Mouse (Mus musculus) stomach, embryonic 15.5 days (tissue): ENCODE results near the gene Cib2. TPM values are rescaled to one million over a fixed set of nuclear protein-coding genes. Genes with fewer than 3 reads are reported as not detected.
"Not testable (repeated sequence)": the region's sequence is repeated elsewhere in the genome, so short reads cannot be mapped to it uniquely, and the experiment has no call there.

Experiments used
- ATAC-seq: fragments of 200-750 bp; cut with Nextera tagmentation; 2 replicates; pipeline ENCODE4 v1.8.0; 2017; ENCODE audit warnings: low read depth, moderate number of reproducible peaks, moderate TSS enrichment; ENCODE audit not compliant: insufficient read depth, low FRiP score
- H3K27ac ChIP-seq: fragments of 300-500 bp; sonication (generic); 2 replicates; pipeline ENCODE4 v1.5.1; 2015; ENCODE audit warnings: mild to moderate bottlenecking, inconsistent platforms
- H3K27me3 ChIP-seq: fragments of 300-500 bp; sonication (generic); replicated peaks from 2 replicates; pipeline ENCODE4 v1.6.1; 2015; ENCODE audit warnings: inconsistent platforms
- H3K36me3 ChIP-seq: fragments of 300-500 bp; sonication (generic); 2 replicates; pipeline ENCODE4 v1.6.1; 2015; ENCODE audit warnings: inconsistent platforms
- H3K4me1 ChIP-seq: fragments of 300-500 bp; sonication (generic); 2 replicates; pipeline ENCODE4 v1.6.1; 2015; ENCODE audit warnings: inconsistent platforms
- H3K4me2 ChIP-seq: fragments of 300-500 bp; sonication (generic); 2 replicates; pipeline ENCODE4 v1.6.1; 2015; ENCODE audit warnings: mild to moderate bottlenecking, inconsistent platforms
- H3K4me3 ChIP-seq: fragments of 300-500 bp; sonication (generic); replicated peaks from 2 replicates; pipeline ENCODE4 v1.5.1; 2015; ENCODE audit warnings: inconsistent platforms
- H3K9ac ChIP-seq: fragments of 300-500 bp; sonication (generic); 2 replicates; pipeline ENCODE4 v1.6.1; 2015; ENCODE audit warnings: inconsistent platforms
- H3K9me3 ChIP-seq: fragments of 300-500 bp; sonication (generic); 2 replicates; pipeline ENCODE4 v1.6.1; 2016; ENCODE audit warnings: inconsistent platforms
- WGBS: fragments of 180-500 bp; shearing (Covaris S2); methylation state at CpG from one replicate; pipeline ENCODE4 v1.1.7; 2015; 5-methylcytosine and 5-hydroxymethylcytosine counted together
- polyA plus RNA-seq: library from polyadenylated mRNA; unstranded; fragments of >200 nt; fragmentation: Nextera tagmentation; extraction: Ambion mirVana; gene quantifications from 2 replicates; pipeline ENCODE4 v1.2.1, GENCODE M21; 2015

Cib2 gene
- polyA plus RNA-seq, result 10.6 and 11.0 TPM in 2 replicates

DNA sequence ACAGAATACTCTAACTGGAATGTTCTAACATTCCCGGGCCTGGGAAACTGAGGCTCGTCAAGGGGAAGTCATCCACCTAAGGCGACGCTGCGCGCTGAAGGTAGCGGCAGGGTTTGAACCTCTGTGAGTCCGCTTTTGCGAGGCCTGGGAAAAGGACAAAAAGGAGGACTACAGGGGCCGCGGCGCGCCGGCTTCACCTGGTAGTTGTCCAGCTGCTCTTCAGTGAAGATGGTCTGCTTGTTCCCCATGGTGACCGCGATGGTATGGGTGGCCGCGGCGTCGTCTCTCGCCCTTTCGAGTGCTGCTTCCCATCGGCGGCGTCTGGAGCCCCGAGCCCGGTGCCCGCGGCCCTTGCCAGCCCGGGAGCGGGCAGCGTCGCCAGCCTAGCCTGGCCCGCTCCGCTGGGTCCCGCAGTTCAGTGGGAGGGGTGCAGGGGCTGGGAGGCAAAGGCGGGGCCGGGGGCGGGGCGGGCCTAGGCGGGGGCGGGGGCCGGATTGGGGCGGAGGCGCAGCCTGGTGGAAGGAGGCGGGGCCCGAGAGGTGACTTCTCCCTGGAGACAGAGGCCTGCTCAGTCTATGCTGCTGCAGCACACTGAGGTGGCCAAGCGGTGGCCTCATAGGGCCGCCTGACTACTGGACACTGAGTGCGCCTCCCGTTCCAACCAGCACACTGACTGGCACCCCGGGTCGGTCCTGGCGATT, at the start of gene Cib2:
Gene Cib2 (minus strand): TSS at position 448 of the 701 bp plus-strand sequence.
- no peak within 1 kb of the TSS for H3K27ac ChIP-seq
- peak within 1 kb of the TSS; percentile 63 for H3K4me3 ChIP-seq
- no peaks in the 10 kb centered on the region for H3K27me3 ChIP-seq
- peak within 1 kb of the TSS; percentile 6; the same call in 1 of the 2 replicates for H3K9ac ChIP-seq
- peak within 1 kb of the TSS; percentile 96 for H3K4me2 ChIP-seq
- WGBS, result 2% methylated on average over 54 of the region's 54 CpGs
- no peaks in the 10 kb centered on the region for H3K36me3 ChIP-seq
- peaks cover 7% of the 10 kb centered on the region; the same call in 1 of the 2 replicates for H3K4me1 ChIP-seq
- no peaks in the 10 kb centered on the region for H3K9me3 ChIP-seq
- peak; percentile 96 for ATAC-seq

- Histone ChIP-seq H3K9ac (no peak overlapping the region), H3K36me3 (0 out of 2 replicates have a peak, but pooled peaks cover 20% of the 10 kb centered on the region), H3K4me2 (no peak overlapping the region), H3K4me3 (no peak overlapping the region), H3K27me3 (no peaks in the 10 kb centered on the region), H3K9me3 (no peaks in the 10 kb centered on the region), H3K27ac (no peak overlapping the region), H3K4me1 (no peaks in the 10 kb centered on the region)
- 49% methylated on average over 4 of the region's 4 CpGs for WGBS
- no peak for ATAC-seq
These were observed 44.9 kb upstream of the Cib2 start for GRCm38 (mm10) chr9:54604886-54605285.

DNA sequence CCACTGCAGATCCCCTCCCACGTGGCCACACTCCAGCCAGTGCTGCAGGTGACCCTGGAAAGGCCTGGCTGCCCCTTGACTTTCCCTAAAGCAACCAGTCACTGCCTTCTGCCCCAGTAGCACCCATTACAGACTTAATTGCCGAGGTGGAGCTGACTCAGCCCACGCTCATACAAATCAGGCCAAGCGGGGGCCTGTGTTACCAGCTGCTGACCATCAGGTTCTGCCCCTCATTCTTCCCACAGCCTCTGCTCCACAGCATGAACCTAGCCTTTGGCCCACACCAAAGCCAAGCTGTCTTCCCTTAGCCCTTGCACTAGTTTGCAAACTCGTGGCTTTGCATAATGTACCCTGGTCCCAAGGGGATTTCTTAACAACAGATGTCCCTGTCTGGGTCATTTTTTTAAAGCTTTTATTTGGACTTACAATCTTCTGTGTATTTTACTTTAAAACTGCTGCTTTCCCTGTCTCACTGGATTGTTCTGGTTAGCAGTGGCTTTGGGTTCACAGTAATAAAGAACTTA, 44.2 kb upstream of the Cib2 start:
- Histone ChIP-seq H3K9me3 (no peaks in the 10 kb centered on the region), H3K36me3 (peaks cover 26% of the 10 kb centered on the region), H3K4me3 (no peak overlapping the region), H3K4me1 (no peaks in the 10 kb centered on the region), H3K27me3 (no peaks in the 10 kb centered on the region), H3K27ac (no peak overlapping the region), H3K9ac (no peak overlapping the region), H3K4me2 (no peak overlapping the region)
- no peak for ATAC-seq
- 83% methylated on average over 5 of the region's 5 CpGs for WGBS

GRCm38 (mm10) chr9:54602916-54603315, 42.9 kb upstream of the Cib2 start:
- Histone ChIP-seq H3K27ac (no peak overlapping the region), H3K36me3 (peaks cover 35% of the 10 kb centered on the region), H3K4me1 (no peaks in the 10 kb centered on the region), H3K9me3 (no peaks in the 10 kb centered on the region), H3K4me3 (no peak overlapping the region), H3K4me2 (no peak overlapping the region), H3K9ac (no peak overlapping the region), H3K27me3 (no peaks in the 10 kb centered on the region)
- WGBS, result 90% methylated on average over 7 of the region's 7 CpGs
- no peak for ATAC-seq

- WGBS, result 90% methylated on average over 2 of the region's 2 CpGs
- Histone ChIP-seq H3K4me1 (no peaks in the 10 kb centered on the region), H3K36me3 (peaks cover 37% of the 10 kb centered on the region), H3K27ac (no peak overlapping the region), H3K9me3 (no peaks in the 10 kb centered on the region), H3K4me2 (no peak overlapping the region), H3K27me3 (no peaks in the 10 kb centered on the region), H3K9ac (no peak overlapping the region), H3K4me3 (no peak overlapping the region)
- no peak for ATAC-seq
These were observed 42.4 kb upstream of the Cib2 start for GRCm38 (mm10) chr9:54602386-54602785.

GRCm38 (mm10) chr9:54596752-54597465, 36.9 kb upstream of the Cib2 start:
- no peaks in the 10 kb centered on the region for H3K4me1 ChIP-seq
- H3K27ac ChIP-seq, result no peak overlapping the region
- H3K9me3 ChIP-seq, result no peaks in the 10 kb centered on the region
- ATAC-seq, result no peak
- peaks cover 51% of the 10 kb centered on the region for H3K36me3 ChIP-seq
- no peaks in the 10 kb centered on the region for H3K27me3 ChIP-seq
- no peak overlapping the region for H3K4me2 ChIP-seq
- 92% methylated on average over 15 of the region's 15 CpGs for WGBS
- no peak overlapping the region for H3K9ac ChIP-seq
- no peak overlapping the region for H3K4me3 ChIP-seq

DNA sequence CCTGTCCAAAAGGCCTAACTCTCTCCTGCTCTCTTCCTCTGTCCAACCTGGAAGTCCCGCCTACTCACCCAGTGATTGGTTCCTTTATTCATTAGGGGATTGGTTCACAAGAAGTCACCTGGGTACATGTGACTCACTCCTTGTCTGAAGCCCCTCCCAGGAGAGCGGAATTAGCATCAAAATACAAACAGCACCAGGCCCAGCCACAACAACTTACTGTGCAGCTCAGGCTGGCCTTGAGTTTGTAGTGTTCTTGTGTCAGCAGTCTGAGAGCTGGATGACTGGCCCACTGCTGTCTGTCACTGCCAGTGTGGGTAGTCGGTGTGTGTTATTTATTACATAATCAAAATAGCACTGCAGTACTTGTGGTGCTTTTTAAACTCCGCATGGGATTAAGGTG, 33.6 kb upstream of the Cib2 start:
- not testable (repeated sequence) for H3K27me3 ChIP-seq, H3K9me3 ChIP-seq, ATAC-seq, H3K27ac ChIP-seq, H3K4me2 ChIP-seq, H3K4me3 ChIP-seq, H3K9ac ChIP-seq, H3K4me1 ChIP-seq
- WGBS, result 81% methylated on average over 4 of the region's 4 CpGs
- peaks cover 40% of the 10 kb centered on the region for H3K36me3 ChIP-seq

- Histone ChIP-seq H3K9ac (no peak overlapping the region), H3K36me3 (peaks cover 11% of the 10 kb centered on the region; the same call in 1 of the 2 replicates), H3K9me3 (no peaks in the 10 kb centered on the region), H3K4me2 (no peak overlapping the region), H3K27me3 (no peaks in the 10 kb centered on the region), H3K4me1 (0 out of 2 replicates have a peak, but pooled peaks cover 6% of the 10 kb centered on the region), H3K27ac (no peak overlapping the region), H3K4me3 (0 out of 2 replicates have a peak overlapping the region, but pooled peaks have one; percentile 97)
- no peak for ATAC-seq
- 69% methylated on average over 4 of the region's 4 CpGs for WGBS
These were observed 27.8 kb upstream of the Cib2 start for GRCm38 (mm10) chr9:54587863-54588262.

GRCm38 (mm10) chr9:54586199-54587061, 26.4 kb upstream of the Cib2 start, which contains the start of gene Idh3a:
Gene Idh3a (plus strand): TSS chr9:54586334.
- Histone ChIP-seq H3K4me1 (0 out of 2 replicates have a peak, but pooled peaks cover 6% of the 10 kb centered on the region), H3K9me3 (no peaks in the 10 kb centered on the region), H3K4me3 (peak within 1 kb of the TSS; percentile 97), H3K27me3 (no peaks in the 10 kb centered on the region), H3K4me2 (peak within 1 kb of the TSS; percentile 94), H3K9ac (peak within 1 kb of the TSS; percentile 82), H3K36me3 (peaks cover 2% of the 10 kb centered on the region; the same call in 1 of the 2 replicates), H3K27ac (0 out of 2 replicates have a peak within 1 kb of the TSS, but pooled peaks have one; percentile 3)
- peak; percentile 99 for ATAC-seq
- under 1% methylated on average over 73 of the region's 73 CpGs for WGBS

DNA sequence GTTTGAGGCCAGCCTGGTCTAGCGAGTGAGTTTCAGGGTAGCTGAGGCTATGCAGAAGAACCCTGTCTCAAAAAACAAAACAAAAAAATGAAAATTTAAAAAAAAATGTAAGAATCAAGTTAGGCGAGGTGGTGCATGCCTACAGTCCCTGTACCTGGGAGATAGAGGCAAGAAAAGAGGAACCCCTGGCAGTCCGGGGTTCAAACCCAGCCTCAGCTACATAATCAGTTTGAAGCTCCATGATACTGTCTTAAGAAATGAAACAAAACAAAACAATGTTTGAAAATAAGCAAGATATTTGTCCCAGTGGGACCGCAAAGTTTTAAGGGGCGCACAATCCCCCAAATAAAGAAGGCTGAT, 25.8 kb upstream of the Cib2 start:
- H3K4me1 ChIP-seq, result 0 out of 2 replicates have a peak, but pooled peaks cover 6% of the 10 kb centered on the region
- WGBS, result 29% methylated on average over 5 of the region's 5 CpGs
- peaks cover 2% of the 10 kb centered on the region; the same call in 1 of the 2 replicates for H3K36me3 ChIP-seq
- peak overlapping the region; percentile 97 for H3K4me3 ChIP-seq
- no peaks in the 10 kb centered on the region for H3K27me3 ChIP-seq
- ATAC-seq, result no peak
- peak overlapping the region; percentile 6; the same call in 1 of the 2 replicates for H3K9ac ChIP-seq
- H3K9me3 ChIP-seq, result no peaks in the 10 kb centered on the region
- peak overlapping the region; percentile 94 for H3K4me2 ChIP-seq
- no peak overlapping the region for H3K27ac ChIP-seq

DNA sequence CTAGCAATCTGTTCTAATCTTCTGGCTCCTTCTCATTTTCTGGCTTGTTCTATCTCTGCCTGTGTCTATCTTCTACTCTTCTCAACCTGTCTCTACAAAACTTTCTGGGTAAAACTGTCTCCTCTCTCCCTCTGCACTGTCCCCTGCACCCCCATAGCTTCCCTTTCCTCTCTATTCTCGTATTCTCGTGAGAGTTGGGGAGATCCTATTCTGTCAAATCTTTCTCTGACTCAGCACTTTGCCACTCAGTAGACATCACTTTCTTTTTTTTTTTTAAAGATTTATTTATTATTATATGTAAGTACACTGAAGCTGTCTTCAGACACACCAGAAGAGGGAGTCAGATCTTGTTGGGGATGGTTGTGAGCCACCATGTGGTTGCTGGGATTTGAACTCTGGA, 24.1 kb upstream of the Cib2 start:
- WGBS, result 71% methylated on average over 2 of the region's 2 CpGs
- not testable (repeated sequence) for H3K27me3 ChIP-seq, H3K4me1 ChIP-seq, H3K4me3 ChIP-seq, H3K4me2 ChIP-seq, H3K9me3 ChIP-seq, H3K27ac ChIP-seq, ATAC-seq, H3K9ac ChIP-seq, H3K36me3 ChIP-seq
